Mouse (Mus musculus) limb, embryonic 11.5 days (tissue): ENCODE results near the gene Prss33. TPM values are rescaled to one million over a fixed set of nuclear protein-coding genes. Genes with fewer than 3 reads are reported as not detected.

Experiments
- ATAC-seq: fragments of 200-750 bp; cut with Nextera tagmentation; 2 replicates; pipeline ENCODE4 v1.8.0; 2017; ENCODE audit warnings: low read depth; ENCODE audit not compliant: insufficient number of reproducible peaks, low FRiP score, low TSS enrichment
- DNase-seq: peaks from one replicate; pipeline ENCODE4 v3.0.0-alpha.2; 2015; ENCODE audit warnings: low spot score
- H3K27ac ChIP-seq: fragments of 300-500 bp; sonication (generic); replicated peaks from 2 replicates; pipeline ENCODE4 v1.5.1; 2014; ENCODE audit warnings: low read depth, mild to moderate bottlenecking, low read length
- H3K27me3 ChIP-seq: fragments of 300-500 bp; sonication (generic); 2 replicates; pipeline ENCODE4 v1.6.1; 2014; ENCODE audit warnings: mild to moderate bottlenecking, low read length, mixed read lengths; ENCODE audit not compliant: control insufficient read depth, insufficient read depth
- H3K36me3 ChIP-seq: fragments of 300-500 bp; sonication (generic); 2 replicates; pipeline ENCODE4 v1.6.1; 2014; ENCODE audit warnings: mild to moderate bottlenecking, low read length, moderate library complexity, mixed read lengths; ENCODE audit not compliant: control insufficient read depth, insufficient read depth
- H3K4me1 ChIP-seq: fragments of 300-500 bp; sonication (generic); 2 replicates; pipeline ENCODE4 v1.6.1; 2014; ENCODE audit warnings: low read length, mixed read lengths; ENCODE audit not compliant: control insufficient read depth, insufficient read depth
- H3K4me2 ChIP-seq: fragments of 300-500 bp; sonication (generic); 2 replicates; pipeline ENCODE4 v1.6.1; 2014; ENCODE audit warnings: low read depth, mild to moderate bottlenecking, moderate library complexity; ENCODE audit not compliant: severe bottlenecking
- H3K4me3 ChIP-seq: fragments of 300-500 bp; sonication (generic); 2 replicates; pipeline ENCODE4 v1.5.1; 2014; ENCODE audit warnings: low read depth, low read length
- H3K9ac ChIP-seq: fragments of 300-500 bp; sonication (generic); 2 replicates; pipeline ENCODE4 v1.6.1; 2014; ENCODE audit warnings: mild to moderate bottlenecking, low read length
- H3K9me3 ChIP-seq: fragments of 300-500 bp; sonication (generic); 2 replicates; pipeline ENCODE4 v1.6.1; 2016; ENCODE audit warnings: low read length; ENCODE audit not compliant: control insufficient read depth
- WGBS: fragments of 180-500 bp; shearing (Covaris S2); extraction: QIAGEN DNeasy Blood & Tissue Kit; methylation state at CpG from one replicate; pipeline ENCODE4 v1.1.7; 2014; 5-methylcytosine and 5-hydroxymethylcytosine counted together
- microRNA-seq: library from miRNA; unstranded; fragments of <30 nt; microRNA quantifications from one replicate; pipeline ENCODE4, GENCODE M21; 2016
- polyA plus RNA-seq: library from polyadenylated mRNA; unstranded; fragments of >200 nt; fragmentation: Nextera tagmentation; extraction: Ambion mirVana; gene quantifications from 2 replicates; pipeline ENCODE4 v1.2.1, GENCODE M21; 2014

Gene Prss33
- polyA plus RNA-seq, 1 experiment from 2014 or later = not detected

DNA sequence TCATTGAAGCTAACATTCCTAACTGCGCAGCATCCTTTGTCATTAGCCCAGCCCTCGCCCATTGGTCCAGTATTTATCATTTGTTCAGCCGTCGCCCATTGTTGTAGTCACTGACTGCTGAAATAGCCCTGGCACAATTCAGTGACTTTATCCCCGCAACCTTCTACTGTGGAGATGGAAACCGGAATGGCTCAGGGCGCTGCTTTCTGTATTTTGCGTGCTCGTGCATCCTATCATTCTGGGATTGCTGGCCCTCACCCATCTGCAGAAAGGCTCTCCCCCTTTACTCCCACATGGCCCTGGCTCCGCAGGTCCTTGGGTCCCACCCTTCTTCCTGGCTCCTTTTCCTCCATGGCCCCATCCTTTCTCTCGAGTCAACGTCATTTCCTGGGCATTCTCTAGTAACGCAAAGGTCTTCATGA lies 49.3 kb downstream of the Prss33 start:
- Histone ChIP-seq H3K9ac (no peak overlapping the region), H3K27ac (no peak overlapping the region), H3K9me3 (no peaks in the 10 kb centered on the region), H3K4me1 (0 out of 2 replicates have a peak, but pooled peaks cover 5% of the 10 kb centered on the region), H3K27me3 (no peaks in the 10 kb centered on the region), H3K4me2 (peak overlapping the region; percentile 76), H3K4me3 (peak overlapping the region; percentile 60; the same call in 1 of the 2 replicates), H3K36me3 (no peaks in the 10 kb centered on the region)
- DNase-seq (peak; percentile 39), ATAC-seq (no peak)
- WGBS = 21% methylated on average over 13 of the region's 13 CpGs

DNA sequence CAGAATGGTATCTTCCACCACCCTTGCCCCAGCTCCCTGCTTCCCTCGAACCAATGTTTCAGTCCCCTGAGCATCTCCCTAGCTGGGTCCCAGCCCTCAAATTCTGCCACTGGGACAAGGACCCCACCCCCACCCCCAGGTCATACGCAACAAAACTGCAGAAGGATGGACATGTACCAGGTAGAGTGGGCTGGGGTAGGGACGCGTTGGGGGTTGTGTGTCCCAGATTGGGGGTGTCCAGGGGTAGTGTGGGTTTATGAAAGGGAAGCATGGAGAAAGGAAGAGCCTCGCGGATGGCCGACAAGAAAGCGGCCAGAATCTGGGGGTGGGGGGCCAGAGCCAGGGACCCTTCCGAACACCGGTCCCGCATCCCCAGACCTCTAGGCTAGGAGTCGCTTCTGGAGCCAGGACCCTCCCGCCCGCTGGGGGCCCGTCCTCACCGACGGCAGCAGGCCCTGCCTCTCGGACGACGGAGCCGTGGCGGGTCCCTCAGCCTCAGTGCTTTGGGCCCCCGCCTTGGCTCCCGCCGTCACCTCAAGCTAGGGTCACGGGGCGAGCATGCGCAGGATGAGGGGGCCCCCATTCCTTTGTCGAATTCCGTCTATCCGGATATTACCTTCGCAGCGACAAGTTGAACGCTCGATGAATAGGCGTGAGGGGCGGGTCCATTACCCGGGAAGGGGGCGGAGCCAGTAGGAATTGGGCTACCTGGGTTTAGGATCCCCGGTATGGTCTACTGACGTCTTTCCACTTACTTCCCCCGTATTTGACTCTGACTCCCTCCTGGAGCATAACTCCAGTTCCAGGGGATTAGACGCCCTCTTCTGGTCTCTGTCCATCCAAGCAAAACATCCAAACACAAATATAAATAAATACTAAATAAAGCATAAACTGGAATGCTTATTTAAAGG lies 50.0 kb downstream of the Prss33 start, which contains the start of gene Flywch2:
Gene Flywch2 (minus strand): TSS at position 521 of the 911 bp plus-strand sequence.
- 4% methylated on average over 35 of the region's 43 CpGs for WGBS
- H3K4me3 ChIP-seq = peak within 1 kb of the TSS; percentile 60
- no peaks in the 10 kb centered on the region for H3K36me3 ChIP-seq
- H3K27ac ChIP-seq = 0 out of 2 replicates have a peak within 1 kb of the TSS, but pooled peaks have one; percentile 56
- H3K4me2 ChIP-seq = peak within 1 kb of the TSS; percentile 76
- ATAC-seq (peak; percentile 78), DNase-seq (peak; percentile 90)
- 0 out of 2 replicates have a peak, but pooled peaks cover 2% of the 10 kb centered on the region for H3K4me1 ChIP-seq
- H3K27me3 ChIP-seq = no peaks in the 10 kb centered on the region
- no peaks in the 10 kb centered on the region for H3K9me3 ChIP-seq
- peak within 1 kb of the TSS; percentile 80 for H3K9ac ChIP-seq

DNA sequence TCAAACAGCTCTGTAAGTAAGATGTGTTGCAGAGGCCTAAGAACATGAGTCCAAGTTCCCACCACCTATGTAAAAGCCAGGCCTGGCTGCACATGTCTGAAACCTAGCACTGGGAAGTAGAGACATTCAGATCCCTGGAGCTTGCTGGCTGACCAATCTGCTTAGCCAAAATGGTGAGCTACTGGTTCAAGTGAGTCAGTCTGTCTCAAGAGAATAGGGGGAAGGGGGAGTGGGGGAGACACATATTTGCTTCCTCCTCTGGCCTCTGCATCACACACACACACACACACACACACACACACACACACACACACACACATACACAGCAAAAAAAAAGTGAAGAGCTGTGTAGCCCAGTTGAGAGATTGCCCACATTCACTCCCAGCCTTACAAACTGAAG lies 52.5 kb downstream of the Prss33 start:
- no peaks in the 10 kb centered on the region for H3K36me3 ChIP-seq
- H3K27me3 ChIP-seq = no peaks in the 10 kb centered on the region
- no peaks in the 10 kb centered on the region for H3K9me3 ChIP-seq
- H3K4me3 ChIP-seq = no peak overlapping the region
- no peak overlapping the region for H3K9ac ChIP-seq
- H3K4me1 ChIP-seq = no peaks in the 10 kb centered on the region
- DNase-seq = no peak
- no peak overlapping the region for H3K4me2 ChIP-seq
- no peak for ATAC-seq
- H3K27ac ChIP-seq = no peak overlapping the region

Small RNAs within 50 kb of the gene (microRNA-seq; reads per million reads assigned to microRNA genes)
- gene Mir5125 = 1.2 reads per million

Other genes starting within 250 kb of the Prss33 start
- gene Zfp13, start 236.6 kb downstream of the Prss33 start, polyA plus RNA-seq = 20.5 and 22.7 TPM in 2 replicates
- 0.24 and 0.80 TPM in 2 replicates for gene Zscan10, start 235.2 kb downstream of the Prss33 start, polyA plus RNA-seq
- gene Mmp25, start 190.8 kb downstream of the Prss33 start, polyA plus RNA-seq = 0.45 and 0.63 TPM in 2 replicates
- 0.91 and 1.3 TPM in 2 replicates for gene Bicdl2, start 175.6 kb downstream of the Prss33 start, polyA plus RNA-seq
- 45.5 and 53.0 TPM in 2 replicates for gene Hcfc1r1, start 162.5 kb downstream of the Prss33 start, polyA plus RNA-seq
- 54.8 and 58.1 TPM in 2 replicates for gene Thoc6, start 162.2 kb downstream of the Prss33 start, polyA plus RNA-seq
- gene Tnfrsf12a, start 158.6 kb downstream of the Prss33 start, polyA plus RNA-seq = 4.3 and 5.0 TPM in 2 replicates
- 21.3 and 23.3 TPM in 2 replicates for gene Cldn6, start 156.8 kb downstream of the Prss33 start, polyA plus RNA-seq
- gene Cldn9, start 152.0 kb downstream of the Prss33 start, polyA plus RNA-seq = 7.4 and 7.6 TPM in 2 replicates
- 0.09 and 0.13 TPM in 2 replicates for gene 1520401A03Rik, start 113.3 kb downstream of the Prss33 start, polyA plus RNA-seq
- gene Pkmyt1, start 109.7 kb downstream of the Prss33 start, polyA plus RNA-seq = 47.8 and 51.6 TPM in 2 replicates
- 7.4 and 7.7 TPM in 2 replicates for gene Paqr4, start 95.2 kb downstream of the Prss33 start, polyA plus RNA-seq
- gene Kremen2, start 90.2 kb downstream of the Prss33 start, polyA plus RNA-seq = 14.8 and 16.2 TPM in 2 replicates
- gene Flywch1, start 64.5 kb downstream of the Prss33 start, polyA plus RNA-seq = 125 and 129 TPM in 2 replicates
- 51.4 and 55.7 TPM in 2 replicates for gene Flywch2, start 50.0 kb downstream of the Prss33 start, polyA plus RNA-seq
- gene Srrm2, start 45.5 kb downstream of the Prss33 start, polyA plus RNA-seq = 508 and 532 TPM in 2 replicates
- gene Elob, start 6.9 kb downstream of the Prss33 start, polyA plus RNA-seq = 1,135 and 1,167 TPM in 2 replicates
- not detected in 2 replicates for gene Prss32, start 7.8 kb upstream of the Prss33 start, polyA plus RNA-seq
- 2.5 and 2.6 TPM in 2 replicates for gene Prss41, start 8.1 kb upstream of the Prss33 start, polyA plus RNA-seq
- gene Prss21, start 32.0 kb upstream of the Prss33 start, polyA plus RNA-seq = not detected in 2 replicates
- not detected in 2 replicates for gene Dcpp1, start 44.8 kb upstream of the Prss33 start, polyA plus RNA-seq
- gene Dcpp2, start 44.8 kb upstream of the Prss33 start, polyA plus RNA-seq = not detected in 2 replicates
- gene Dcpp3, start 81.4 kb upstream of the Prss33 start, polyA plus RNA-seq = not detected in 2 replicates
- not detected in 2 replicates for gene Sbp, start 105.6 kb upstream of the Prss33 start, polyA plus RNA-seq
- not detected in 2 replicates for gene Sbpl, start 119.2 kb upstream of the Prss33 start, polyA plus RNA-seq
- not detected in 2 replicates for gene Prss30, start 144.5 kb upstream of the Prss33 start, polyA plus RNA-seq
- 0.99 and 1.4 TPM in 2 replicates for gene Prss22, start 162.0 kb upstream of the Prss33 start, polyA plus RNA-seq
- 0.20 and 0.27 TPM in 2 replicates for gene Prss27, start 202.1 kb upstream of the Prss33 start, polyA plus RNA-seq
- 89.6 and 91.3 TPM in 2 replicates for gene Kctd5, start 237.4 kb upstream of the Prss33 start, polyA plus RNA-seq